Mouse (Mus musculus): ENCODE measurements around the gene Apool. TPM values are rescaled to one million over a fixed set of nuclear protein-coding genes. Genes with fewer than 3 reads are reported as not detected.
"Not testable (repeated sequence)": the region's sequence is repeated elsewhere in the genome, so short reads cannot be mapped to it uniquely, and the experiment has no call there.

Gene Apool
- polyA plus RNA-seq (2016; fragmentation: Nextera tagmentation; extraction: Ambion mirVana): 69.7 and 72.3 TPM in 2 replicates

GRCm38 (mm10) chrX:112310804-112311530 lies at the start of gene Apool:
TSS of gene Apool (plus strand) at chrX:112311334.
- 16% methylated on average over 18 of the region's 18 CpGs for WGBS
- H3K36me3 ChIP-seq: no peaks in the 10 kb centered on the region
- H3K27ac ChIP-seq (ENCODE audit: poor library complexity, severe bottlenecking): no peak within 1 kb of the TSS
- no peaks in the 10 kb centered on the region for H3K4me1 ChIP-seq (replicated peaks)
- no peaks in the 10 kb centered on the region for H3K27me3 ChIP-seq (replicated peaks)
- H3K4me3 ChIP-seq: peak within 1 kb of the TSS; percentile 64
- peak within 1 kb of the TSS; percentile 79 for H3K9ac ChIP-seq
- peak; percentile 93 for ATAC-seq (ENCODE audit: insufficient number of reproducible peaks, low FRiP score)
- peak within 1 kb of the TSS; percentile 58 for H3K4me2 ChIP-seq
- no peaks in the 10 kb centered on the region for H3K9me3 ChIP-seq (replicated peaks)

GRCm38 (mm10) chrX:112273550-112273949 lies 37.6 kb upstream of the Apool start:
- Histone ChIP-seq H3K9me3 (replicated peaks) (0 out of 2 replicates have a peak, but pooled peaks cover 3% of the 10 kb centered on the region), H3K27me3 (replicated peaks) (no peaks in the 10 kb centered on the region), H3K4me3 (no peak overlapping the region), H3K27ac (ENCODE audit: poor library complexity, severe bottlenecking) (no peak overlapping the region), H3K9ac (no peak overlapping the region), H3K4me1 (replicated peaks) (no peaks in the 10 kb centered on the region), H3K36me3 (no peaks in the 10 kb centered on the region), H3K4me2 (no peak overlapping the region)
- ATAC-seq (ENCODE audit: insufficient number of reproducible peaks, low FRiP score): no peak
- WGBS: 62% methylated on average over 1 of the region's 1 CpGs

GRCm38 (mm10) chrX:112311531-112311887 lies 375 bp downstream of the Apool start:
- H3K4me2 ChIP-seq: peak overlapping the region; percentile 16; the same call in 1 of the 2 replicates
- no peaks in the 10 kb centered on the region for H3K27me3 ChIP-seq (replicated peaks)
- peak; percentile 42; the same call in 1 of the 2 replicates for ATAC-seq (ENCODE audit: insufficient number of reproducible peaks, low FRiP score)
- peak overlapping the region; percentile 79 for H3K9ac ChIP-seq
- no peaks in the 10 kb centered on the region for H3K36me3 ChIP-seq
- WGBS: 7% methylated on average over 12 of the region's 12 CpGs
- H3K4me3 ChIP-seq: peak overlapping the region; percentile 64
- no peak overlapping the region for H3K27ac ChIP-seq (ENCODE audit: poor library complexity, severe bottlenecking)
- no peaks in the 10 kb centered on the region for H3K9me3 ChIP-seq (replicated peaks)
- H3K4me1 ChIP-seq (replicated peaks): no peaks in the 10 kb centered on the region

- Histone ChIP-seq H3K9ac (no peak overlapping the region), H3K36me3 (no peaks in the 10 kb centered on the region), H3K4me3 (peak overlapping the region; percentile 64), H3K27ac (ENCODE audit: poor library complexity, severe bottlenecking) (no peak overlapping the region), H3K4me2 (peak overlapping the region; percentile 58), H3K27me3 (replicated peaks) (no peaks in the 10 kb centered on the region), H3K4me1 (replicated peaks) (no peaks in the 10 kb centered on the region), H3K9me3 (replicated peaks) (no peaks in the 10 kb centered on the region)
- no peak for ATAC-seq (ENCODE audit: insufficient number of reproducible peaks, low FRiP score)
- WGBS: 36% methylated on average over 1 of the region's 1 CpGs
Measured at GRCm38 (mm10) chrX:112312094-112312493, 960 bp downstream of the Apool start.

- H3K4me2 ChIP-seq: no peak overlapping the region
- H3K27ac ChIP-seq (ENCODE audit: poor library complexity, severe bottlenecking): no peak overlapping the region
- H3K27me3 ChIP-seq (replicated peaks): no peaks in the 10 kb centered on the region
- H3K9ac ChIP-seq: no peak overlapping the region
- H3K4me3 ChIP-seq: no peak overlapping the region
- no peaks in the 10 kb centered on the region for H3K36me3 ChIP-seq
- H3K9me3 ChIP-seq (replicated peaks): no peaks in the 10 kb centered on the region
- no peak for ATAC-seq (ENCODE audit: insufficient number of reproducible peaks, low FRiP score)
- H3K4me1 ChIP-seq (replicated peaks): no peaks in the 10 kb centered on the region
Measured at GRCm38 (mm10) chrX:112320273-112320672, 9.1 kb downstream of the Apool start.

- 59% methylated on average over 3 of the region's 3 CpGs for WGBS
- H3K9me3 ChIP-seq (replicated peaks): no peaks in the 10 kb centered on the region
- no peaks in the 10 kb centered on the region for H3K27me3 ChIP-seq (replicated peaks)
- H3K4me1 ChIP-seq (replicated peaks): no peaks in the 10 kb centered on the region
- no peak overlapping the region for H3K27ac ChIP-seq (ENCODE audit: poor library complexity, severe bottlenecking)
- no peak overlapping the region for H3K4me3 ChIP-seq
- no peak overlapping the region for H3K4me2 ChIP-seq
- ATAC-seq (ENCODE audit: insufficient number of reproducible peaks, low FRiP score): no peak
- no peak overlapping the region for H3K9ac ChIP-seq
- 0 out of 2 replicates have a peak, but pooled peaks cover 3% of the 10 kb centered on the region for H3K36me3 ChIP-seq
Measured at GRCm38 (mm10) chrX:112339486-112339885, 28.4 kb downstream of the Apool start.

- 65% methylated on average over 4 of the region's 4 CpGs for WGBS
- Histone ChIP-seq H3K27ac (ENCODE audit: poor library complexity, severe bottlenecking) (no peak overlapping the region), H3K4me3 (no peak overlapping the region), H3K27me3 (replicated peaks) (no peaks in the 10 kb centered on the region), H3K9ac (no peak overlapping the region), H3K4me1 (replicated peaks) (no peaks in the 10 kb centered on the region), H3K9me3 (replicated peaks) (no peaks in the 10 kb centered on the region), H3K4me2 (no peak overlapping the region), H3K36me3 (peaks cover 5% of the 10 kb centered on the region; the same call in 1 of the 2 replicates)
- ATAC-seq (ENCODE audit: insufficient number of reproducible peaks, low FRiP score): no peak
Measured at GRCm38 (mm10) chrX:112347467-112348394, 36.6 kb downstream of the Apool start.

- Histone ChIP-seq H3K9ac (no peak overlapping the region), H3K4me1 (replicated peaks) (no peaks in the 10 kb centered on the region), H3K27me3 (replicated peaks) (no peaks in the 10 kb centered on the region), H3K27ac (ENCODE audit: poor library complexity, severe bottlenecking) (no peak overlapping the region), H3K36me3 (peaks cover 5% of the 10 kb centered on the region; the same call in 1 of the 2 replicates), H3K4me3 (no peak overlapping the region), H3K9me3 (replicated peaks) (no peaks in the 10 kb centered on the region), H3K4me2 (no peak overlapping the region)
- no peak for ATAC-seq (ENCODE audit: insufficient number of reproducible peaks, low FRiP score)
- 43% methylated on average over 3 of the region's 3 CpGs for WGBS
Measured at GRCm38 (mm10) chrX:112348395-112348791, 37.3 kb downstream of the Apool start.

GRCm38 (mm10) chrX:112368426-112368825 lies 57.3 kb downstream of the Apool start:
- 40% methylated on average over 4 of the region's 4 CpGs for WGBS

GRCm38 (mm10) chrX:112370577-112371410 lies 59.7 kb downstream of the Apool start:
- ATAC-seq (ENCODE audit: insufficient number of reproducible peaks, low FRiP score): peak; percentile 99
- not testable (repeated sequence) for H3K27ac ChIP-seq (ENCODE audit: poor library complexity, severe bottlenecking); H3K4me3 ChIP-seq; H3K4me1 ChIP-seq (replicated peaks); H3K27me3 ChIP-seq (replicated peaks); H3K9me3 ChIP-seq (replicated peaks); H3K4me2 ChIP-seq; H3K9ac ChIP-seq; H3K36me3 ChIP-seq
- WGBS: 76% methylated on average over 5 of the region's 5 CpGs

More at GRCm38 (mm10) chrX:112368426-112368825, 57.3 kb downstream of the Apool start:
- Histone ChIP-seq H3K27ac (ENCODE audit: poor library complexity, severe bottlenecking) (no peak overlapping the region), H3K4me1 (replicated peaks) (no peaks in the 10 kb centered on the region), H3K9ac (no peak overlapping the region), H3K4me3 (no peak overlapping the region), H3K4me2 (no peak overlapping the region), H3K36me3 (peaks cover 5% of the 10 kb centered on the region; the same call in 1 of the 2 replicates), H3K27me3 (replicated peaks) (no peaks in the 10 kb centered on the region), H3K9me3 (replicated peaks) (peaks cover 6% of the 10 kb centered on the region)
- ATAC-seq (ENCODE audit: insufficient number of reproducible peaks, low FRiP score): no peak

Data from heart, embryonic 12.5 days (tissue).